In genomic region chr15:95257131-95257530, GRCm38 (mm10) we compare ENCODE assay signal across 16 mouse cellular contexts.
"Had no signal": no experiment of that assay in that cellular context is flagged by ENCODE, and none has a peak within 500 bp of the region (broad histone marks: within the 10 kb centered on the region; RNA-seq: fewer than 3 reads in every experiment).

No protein-coding gene starts in this region.

- H3K36me3 ChIP-seq: limb, embryonic 15.5 days; liver, embryonic 12.5 days; midbrain, embryonic 12.5 days; stomach, embryonic 15.5 days had no signal

- ATAC-seq: liver, embryonic 12.5 days had no signal

- H3K4me3 ChIP-seq: limb, embryonic 15.5 days; liver, embryonic 12.5 days; midbrain, embryonic 12.5 days; stomach, embryonic 15.5 days had no signal

- H3K4me1 ChIP-seq: limb, embryonic 15.5 days; liver, embryonic 12.5 days; midbrain, embryonic 12.5 days; stomach, embryonic 15.5 days had no signal

- H3K27ac ChIP-seq: kidney, postnatal 0 days; limb, embryonic 15.5 days; liver, embryonic 12.5 days; midbrain, embryonic 12.5 days; stomach, embryonic 15.5 days had no signal

- H3K9me3 ChIP-seq: limb, embryonic 15.5 days; liver, embryonic 12.5 days; midbrain, embryonic 12.5 days; stomach, embryonic 15.5 days had no signal

- H3K27me3 ChIP-seq: limb, embryonic 15.5 days; liver, embryonic 12.5 days; midbrain, embryonic 12.5 days; stomach, embryonic 15.5 days had no signal

- DNase-seq: kidney, adult 9 months; kidney, postnatal 36 days; layer of hippocampus, adult 9-11 months; layer of hippocampus, postnatal 36 days; left cerebral cortex, postnatal 4 days; lung, embryonic 14.5 days; lung, postnatal 10 days; lung, postnatal 4 days; right cerebral cortex, postnatal 14 days; thymus, adult 2 months; thymus, postnatal 25 days had no signal
